Mouse (Mus musculus) small intestine, adult 10 weeks (tissue): ENCODE data around the gene Usp27x. TPM values are rescaled to one million over a fixed set of nuclear protein-coding genes. Genes with fewer than 3 reads are reported as not detected.

Source experiments
- polyA plus RNA-seq: library from polyadenylated mRNA; stranded (reverse); fragments of 350-450 nt; fragmentation: Illumina TruSeq; extraction: RNeasy Lipid Tissue Mini Kit (QIAGEN cat#74804); gene quantifications from one replicate; pipeline ENCODE4 v1.2.3, GENCODE M21; 2014; ENCODE audit warnings: low replicate concordance

Usp27x gene
- polyA plus RNA-seq: 0.33 TPM

DNA sequence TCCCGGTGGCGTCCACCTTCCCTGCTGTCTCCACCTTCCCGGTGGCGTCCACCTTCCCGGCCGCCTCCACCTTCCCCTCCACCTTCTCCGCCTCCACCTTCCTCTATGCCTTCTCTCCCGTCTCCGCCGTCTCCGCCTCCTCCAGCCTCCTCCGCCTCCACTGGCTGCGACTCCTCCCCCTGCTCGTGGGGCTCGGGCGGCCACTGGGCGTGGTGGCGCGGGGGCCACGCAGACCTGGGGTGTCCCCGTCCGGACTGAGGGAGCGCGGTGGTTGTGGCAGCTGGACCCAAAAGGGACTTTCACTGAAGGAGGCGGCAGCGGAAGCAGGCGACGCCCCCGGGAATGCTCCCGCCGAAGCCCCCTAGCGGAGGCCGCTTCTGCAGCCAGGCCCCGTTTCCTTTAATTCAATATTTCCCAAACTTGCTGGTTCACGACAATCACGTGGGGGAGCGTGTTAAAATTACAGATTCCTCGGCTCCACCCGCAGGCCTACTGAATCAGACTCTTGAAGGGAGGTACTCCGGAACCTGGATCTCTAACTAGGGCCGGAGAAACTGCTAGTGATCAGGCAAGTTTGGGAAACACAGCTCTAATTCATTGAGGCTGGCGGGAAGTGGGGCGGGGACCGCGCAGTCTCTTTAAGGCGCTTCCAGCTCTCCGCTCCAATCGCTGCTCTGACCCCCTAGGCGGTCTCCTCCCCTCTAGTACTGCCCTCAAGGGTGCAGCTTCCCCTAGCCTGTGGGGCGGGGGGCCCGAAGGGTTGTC lies at the start of gene Usp27x:
TSS of gene Usp27x (minus strand) at position 115 of the 765 bp plus-strand sequence.

Other genes starting within 250 kb of the Usp27x start
- 27.7 TPM for gene Clcn5, start 56.5 kb downstream of the Usp27x start, polyA plus RNA-seq
- not detected for gene Foxp3, start 197.8 kb upstream of the Usp27x start, polyA plus RNA-seq
- gene Ppp1r3f, start 198.5 kb upstream of the Usp27x start, polyA plus RNA-seq: not detected
- gene Ccdc22, start 229.7 kb upstream of the Usp27x start, polyA plus RNA-seq: 1.1 TPM
- gene Cacna1f, start 231.3 kb upstream of the Usp27x start, polyA plus RNA-seq: not detected